Mouse (Mus musculus) stomach, embryonic 15.5 days (tissue): ENCODE results near the gene Yif1a. TPM values are rescaled to one million over a fixed set of nuclear protein-coding genes. Genes with fewer than 3 reads are reported as not detected.
"Not testable (repeated sequence)": the region's sequence is repeated elsewhere in the genome, so short reads cannot be mapped to it uniquely, and the experiment has no call there.

Experiments used
- ATAC-seq: fragments of 200-750 bp; cut with Nextera tagmentation; 2 replicates; pipeline ENCODE4 v1.8.0; 2017; ENCODE audit warnings: low read depth, moderate number of reproducible peaks, moderate TSS enrichment; ENCODE audit not compliant: insufficient read depth, low FRiP score
- H3K27ac ChIP-seq: fragments of 300-500 bp; sonication (generic); 2 replicates; pipeline ENCODE4 v1.5.1; 2015; ENCODE audit warnings: mild to moderate bottlenecking, inconsistent platforms
- H3K27me3 ChIP-seq: fragments of 300-500 bp; sonication (generic); replicated peaks from 2 replicates; pipeline ENCODE4 v1.6.1; 2015; ENCODE audit warnings: inconsistent platforms
- H3K36me3 ChIP-seq: fragments of 300-500 bp; sonication (generic); 2 replicates; pipeline ENCODE4 v1.6.1; 2015; ENCODE audit warnings: inconsistent platforms
- H3K4me1 ChIP-seq: fragments of 300-500 bp; sonication (generic); 2 replicates; pipeline ENCODE4 v1.6.1; 2015; ENCODE audit warnings: inconsistent platforms
- H3K4me2 ChIP-seq: fragments of 300-500 bp; sonication (generic); 2 replicates; pipeline ENCODE4 v1.6.1; 2015; ENCODE audit warnings: mild to moderate bottlenecking, inconsistent platforms
- H3K4me3 ChIP-seq: fragments of 300-500 bp; sonication (generic); replicated peaks from 2 replicates; pipeline ENCODE4 v1.5.1; 2015; ENCODE audit warnings: inconsistent platforms
- H3K9ac ChIP-seq: fragments of 300-500 bp; sonication (generic); 2 replicates; pipeline ENCODE4 v1.6.1; 2015; ENCODE audit warnings: inconsistent platforms
- H3K9me3 ChIP-seq: fragments of 300-500 bp; sonication (generic); 2 replicates; pipeline ENCODE4 v1.6.1; 2016; ENCODE audit warnings: inconsistent platforms
- whole genome bisulfite sequencing: fragments of 180-500 bp; shearing (Covaris S2); methylation state at CpG from one replicate; pipeline ENCODE4 v1.1.7; 2015; 5-methylcytosine and 5-hydroxymethylcytosine counted together
- polyA plus RNA-seq: library from polyadenylated mRNA; unstranded; fragments of >200 nt; fragmentation: Nextera tagmentation; extraction: Ambion mirVana; gene quantifications from 2 replicates; pipeline ENCODE4 v1.2.1, GENCODE M21; 2015

Gene Yif1a
- polyA plus RNA-seq, 1 experiment from 2014 or later = 101 TPM

- peaks cover 5% of the 10 kb centered on the region; the same call in 1 of the 2 replicates for H3K27me3 ChIP-seq
- H3K9ac ChIP-seq = no peak overlapping the region
- H3K36me3 ChIP-seq = no peaks in the 10 kb centered on the region
- under 1% methylated on average over 15 of the region's 15 CpGs for WGBS
- peaks cover 38% of the 10 kb centered on the region for H3K4me1 ChIP-seq
- ATAC-seq = no peak
- H3K9me3 ChIP-seq = no peaks in the 10 kb centered on the region
- peak overlapping the region; percentile 79 for H3K4me2 ChIP-seq
- peak overlapping the region; percentile 58 for H3K4me3 ChIP-seq
- peak overlapping the region; percentile 92; the same call in 1 of the 2 replicates for H3K27ac ChIP-seq
Measured at GRCm38 (mm10) chr19:5073028-5073427, 15.3 kb upstream of the Yif1a start.

- Histone ChIP-seq H3K27ac (no peak overlapping the region), H3K9ac (no peak overlapping the region), H3K36me3 (no peaks in the 10 kb centered on the region), H3K4me1 (peaks cover 35% of the 10 kb centered on the region), H3K9me3 (no peaks in the 10 kb centered on the region), H3K4me3 (no peak overlapping the region; the same call in 1 of the 2 replicates), H3K4me2 (peak overlapping the region; percentile 79; the same call in 1 of the 2 replicates), H3K27me3 (peaks cover 5% of the 10 kb centered on the region; the same call in 1 of the 2 replicates)
- ATAC-seq = no peak
- WGBS = 25% methylated on average over 5 of the region's 5 CpGs
Measured at GRCm38 (mm10) chr19:5073518-5073917, 14.8 kb upstream of the Yif1a start.

- no peak overlapping the region for H3K9ac ChIP-seq
Measured at GRCm38 (mm10) chr19:5079279-5079678, 9.1 kb upstream of the Yif1a start.

DNA sequence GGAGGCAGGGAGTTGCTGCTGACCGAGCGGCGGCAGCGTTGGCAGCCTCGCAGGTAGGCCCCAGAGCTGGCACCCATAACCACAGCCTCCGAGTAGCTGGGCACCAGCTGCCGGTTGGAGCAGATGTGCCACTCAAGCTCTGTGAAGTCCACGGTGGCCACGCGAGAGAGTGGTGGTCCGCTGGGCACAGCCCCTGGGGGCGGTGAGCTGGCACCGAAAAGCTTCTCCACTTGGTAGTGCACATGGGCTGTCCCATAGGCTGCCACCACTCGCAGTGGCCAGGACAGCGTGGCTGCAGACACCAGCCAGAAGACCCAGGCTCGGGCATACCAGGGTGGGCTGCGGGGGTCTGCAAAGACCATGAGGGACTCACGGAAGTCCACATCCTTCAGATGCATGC lies 6.3 kb upstream of the Yif1a start:
- H3K27me3 ChIP-seq = peaks cover 65% of the 10 kb centered on the region
- no peaks in the 10 kb centered on the region for H3K36me3 ChIP-seq
- no peak for ATAC-seq
- H3K9ac ChIP-seq = no peak overlapping the region
- no peak overlapping the region for H3K4me2 ChIP-seq
- H3K9me3 ChIP-seq = no peaks in the 10 kb centered on the region
- no peak overlapping the region for H3K27ac ChIP-seq
- peaks cover 10% of the 10 kb centered on the region for H3K4me1 ChIP-seq
- H3K4me3 ChIP-seq = no peak overlapping the region
- 59% methylated on average over 18 of the region's 18 CpGs for WGBS

More at GRCm38 (mm10) chr19:5079279-5079678, 9.1 kb upstream of the Yif1a start:
- Histone ChIP-seq H3K9me3 (no peaks in the 10 kb centered on the region), H3K27ac (no peak overlapping the region), H3K4me1 (no peaks in the 10 kb centered on the region), H3K4me3 (no peak overlapping the region), H3K4me2 (no peak overlapping the region), H3K27me3 (peaks cover 41% of the 10 kb centered on the region), H3K36me3 (no peaks in the 10 kb centered on the region)
- ATAC-seq = no peak
- WGBS = 92% methylated on average over 1 of the region's 1 CpGs

- Histone ChIP-seq H3K9me3 (no peaks in the 10 kb centered on the region), H3K27ac (no peak overlapping the region), H3K27me3 (peaks cover 65% of the 10 kb centered on the region), H3K4me3 (no peak overlapping the region), H3K4me2 (no peak overlapping the region), H3K4me1 (peaks cover 14% of the 10 kb centered on the region), H3K9ac (no peak overlapping the region), H3K36me3 (no peaks in the 10 kb centered on the region)
- no peak for ATAC-seq
- WGBS = 66% methylated on average over 24 of the region's 24 CpGs
Measured at GRCm38 (mm10) chr19:5082596-5082995, 5.7 kb upstream of the Yif1a start.

- Histone ChIP-seq H3K4me3 (peak overlapping the region; percentile 51), H3K9me3 (no peaks in the 10 kb centered on the region), H3K27me3 (peaks cover 65% of the 10 kb centered on the region), H3K27ac (no peak overlapping the region), H3K36me3 (no peaks in the 10 kb centered on the region), H3K9ac (no peak overlapping the region), H3K4me1 (peaks cover 18% of the 10 kb centered on the region), H3K4me2 (peak overlapping the region; percentile 86; the same call in 1 of the 2 replicates)
- no peak for ATAC-seq
- WGBS = 74% methylated on average over 3 of the region's 3 CpGs
Measured at GRCm38 (mm10) chr19:5083961-5084833, 4.1 kb upstream of the Yif1a start.

DNA sequence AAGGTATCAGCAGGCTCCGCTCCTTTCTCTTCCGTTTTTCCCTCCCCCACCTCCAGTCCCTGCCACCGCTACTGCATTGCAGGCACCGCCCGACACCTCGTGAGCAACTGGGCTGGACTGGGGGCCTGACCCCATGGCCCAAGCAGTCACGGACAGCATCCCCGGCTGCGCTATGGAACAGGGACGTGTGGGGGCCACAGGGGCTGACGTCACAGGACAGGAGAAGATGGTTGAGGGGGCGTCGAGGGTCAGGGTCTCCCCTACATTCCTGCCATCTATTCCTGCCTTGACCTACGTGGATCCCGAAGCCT lies 3.5 kb upstream of the Yif1a start:
- Histone ChIP-seq H3K4me3 (peak overlapping the region; percentile 51), H3K4me1 (peaks cover 22% of the 10 kb centered on the region), H3K9ac (no peak overlapping the region), H3K9me3 (no peaks in the 10 kb centered on the region), H3K36me3 (no peaks in the 10 kb centered on the region), H3K27ac (no peak overlapping the region), H3K4me2 (peak overlapping the region; percentile 86), H3K27me3 (peaks cover 64% of the 10 kb centered on the region)
- WGBS = 1% methylated on average over 15 of the region's 15 CpGs
- no peak for ATAC-seq

GRCm38 (mm10) chr19:5085145-5085863 lies 3.0 kb upstream of the Yif1a start, which contains the start of gene Tmem151a:
Gene Tmem151a (minus strand): TSS chr19:5085531.
- Histone ChIP-seq H3K27me3 (peaks cover 62% of the 10 kb centered on the region), H3K36me3 (no peaks in the 10 kb centered on the region), H3K9me3 (no peaks in the 10 kb centered on the region), H3K9ac (no peak within 1 kb of the TSS), H3K27ac (no peak within 1 kb of the TSS), H3K4me1 (peaks cover 22% of the 10 kb centered on the region), H3K4me2 (peak within 1 kb of the TSS; percentile 86), H3K4me3 (peak within 1 kb of the TSS; percentile 51)
- no peak for ATAC-seq
- under 1% methylated on average over 60 of the region's 69 CpGs for WGBS

DNA sequence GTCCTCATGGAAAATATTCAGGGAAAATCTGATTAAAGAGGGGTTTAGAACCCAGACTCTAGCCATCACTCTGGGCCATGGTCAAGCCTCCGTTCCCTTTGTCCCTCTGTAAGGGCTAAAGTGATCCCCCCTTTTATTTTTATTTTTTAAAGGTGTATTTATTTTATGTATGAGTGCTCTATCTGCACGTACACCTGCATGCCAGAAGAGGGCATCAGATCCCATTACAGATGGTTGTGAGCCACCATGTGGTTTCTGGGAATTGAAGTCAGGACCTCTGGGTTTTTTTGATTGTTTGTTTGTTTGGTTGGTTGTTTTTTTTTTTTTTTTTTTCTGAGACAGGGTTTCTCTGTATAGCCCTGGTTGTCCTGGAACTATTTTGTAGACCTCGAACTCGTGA lies 1.8 kb upstream of the Yif1a start:
- H3K4me3 ChIP-seq, H3K36me3 ChIP-seq, H3K9me3 ChIP-seq, H3K4me2 ChIP-seq, H3K9ac ChIP-seq, ATAC-seq, H3K27ac ChIP-seq: not testable (repeated sequence)
- Histone ChIP-seq H3K4me1 (peaks cover 22% of the 10 kb centered on the region), H3K27me3 (peaks cover 50% of the 10 kb centered on the region)
- WGBS = 62% methylated on average over 4 of the region's 4 CpGs

DNA sequence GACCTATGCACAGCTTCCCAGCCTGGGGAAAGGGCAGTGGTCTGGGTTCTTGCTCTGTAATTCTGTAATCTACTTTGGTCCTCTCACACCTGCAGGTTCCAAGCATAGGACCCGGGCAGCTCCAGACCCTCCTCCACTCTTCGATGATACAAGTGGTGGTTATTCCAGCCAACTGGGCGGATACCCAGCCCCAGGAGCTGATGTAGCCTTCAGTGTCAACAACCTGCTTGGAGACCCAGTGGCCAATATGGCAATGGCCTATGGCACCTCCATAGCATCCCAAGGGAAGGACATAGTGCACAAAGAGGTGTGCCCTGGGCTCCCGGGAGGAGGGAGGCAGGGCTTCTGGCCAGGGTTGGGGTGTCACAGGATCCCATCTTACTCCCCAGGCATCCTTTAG lies 986 bp downstream of the Yif1a start:
- Histone ChIP-seq H3K4me3 (peak overlapping the region; percentile 81), H3K4me2 (peak overlapping the region; percentile 75), H3K27me3 (peaks cover 23% of the 10 kb centered on the region), H3K4me1 (peaks cover 28% of the 10 kb centered on the region), H3K36me3 (peaks cover 14% of the 10 kb centered on the region), H3K9me3 (no peaks in the 10 kb centered on the region), H3K27ac (no peak overlapping the region), H3K9ac (peak overlapping the region; percentile 67)
- no peak for ATAC-seq
- WGBS = 85% methylated on average over 4 of the region's 4 CpGs

DNA sequence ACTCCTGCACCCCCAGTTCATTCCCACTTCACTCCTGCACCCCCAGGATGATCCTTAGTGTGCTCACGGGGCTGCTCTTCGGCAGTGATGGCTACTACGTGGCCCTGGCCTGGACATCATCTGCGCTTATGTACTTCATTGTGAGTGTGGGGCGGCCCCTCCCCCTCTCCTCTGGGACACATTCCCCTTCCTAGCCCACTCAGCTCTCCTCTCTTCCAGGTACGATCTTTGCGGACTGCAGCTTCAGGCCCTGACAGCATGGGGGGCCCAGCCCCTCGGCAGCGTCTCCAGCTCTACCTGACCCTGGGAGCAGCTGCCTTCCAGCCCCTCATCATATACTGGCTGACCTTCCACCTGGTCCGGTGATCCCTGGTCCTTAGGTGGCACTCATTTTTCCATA lies 3.7 kb downstream of the Yif1a start:
- Histone ChIP-seq H3K27me3 (no peaks in the 10 kb centered on the region), H3K36me3 (peaks cover 14% of the 10 kb centered on the region), H3K4me3 (no peak overlapping the region), H3K9me3 (no peaks in the 10 kb centered on the region), H3K4me1 (peaks cover 32% of the 10 kb centered on the region), H3K4me2 (no peak overlapping the region), H3K9ac (no peak overlapping the region), H3K27ac (no peak overlapping the region)
- WGBS = 85% methylated on average over 10 of the region's 10 CpGs
- no peak for ATAC-seq
